Mouse (Mus musculus) bone marrow macrophage, adult 2 months (primary cell): ENCODE results near the gene Rbp1. TPM values are rescaled to one million over a fixed set of nuclear protein-coding genes. Genes with fewer than 3 reads are reported as not detected.

Source experiments
- H3K27ac ChIP-seq: 2 replicates; pipeline ENCODE4 v1.5.1; 2012; ENCODE audit warnings: low read depth, low read length; ENCODE audit not compliant: insufficient read depth
- H3K4me1 ChIP-seq: 2 replicates; pipeline ENCODE4 v1.6.1; 2012; ENCODE audit warnings: low read length; ENCODE audit not compliant: control insufficient read depth, insufficient read depth
- H3K4me3 ChIP-seq: 2 replicates; pipeline ENCODE4 v1.5.1; 2012; ENCODE audit warnings: mild to moderate bottlenecking, low read length, moderate library complexity; ENCODE audit not compliant: insufficient read depth
- CTCF ChIP-seq: IDR thresholded peaks from 2 replicates; pipeline ENCODE4 v1.5.1; 2012; ENCODE audit warnings: low read depth, mild to moderate bottlenecking, low read length, moderate library complexity
- POLR2A ChIP-seq: IDR thresholded peaks from 2 replicates; pipeline ENCODE4 v1.6.1; 2012; ENCODE audit warnings: mild to moderate bottlenecking, low read depth, low read length, borderline replicate concordance
- polyA plus RNA-seq: library from polyadenylated mRNA; stranded (reverse); fragments of >200 nt; gene quantifications from 2 replicates; pipeline ENCODE4 v1.2.4, GENCODE M21; 2012; ENCODE audit not compliant: missing spikeins, insufficient read depth, insufficient read length

Rbp1 gene
- polyA plus RNA-seq, 1 experiment, result 0.35 TPM

GRCm38 (mm10) chr9:98423691-98424090 lies 930 bp downstream of the Rbp1 start:
- no peak for TF ChIP-seq POLR2A
- no peak for TF ChIP-seq CTCF
- no peak overlapping the region for H3K4me3 ChIP-seq
- H3K27ac ChIP-seq, result no peak overlapping the region
- H3K4me1 ChIP-seq, result no peaks in the 10 kb centered on the region

GRCm38 (mm10) chr9:98424291-98424690 lies 1.5 kb downstream of the Rbp1 start:
- no peak for TF ChIP-seq POLR2A
- TF ChIP-seq CTCF, result no peak
- Histone ChIP-seq H3K27ac (no peak overlapping the region), H3K4me3 (peak overlapping the region; percentile 28), H3K4me1 (no peaks in the 10 kb centered on the region)

GRCm38 (mm10) chr9:98424725-98425210 lies 2.0 kb downstream of the Rbp1 start:
- Histone ChIP-seq H3K4me1 (no peaks in the 10 kb centered on the region), H3K27ac (no peak overlapping the region), H3K4me3 (peak overlapping the region; percentile 52)
- TF ChIP-seq POLR2A, result no peak
- TF ChIP-seq CTCF, result no peak

- Histone ChIP-seq H3K4me1 (no peaks in the 10 kb centered on the region), H3K27ac (no peak overlapping the region), H3K4me3 (no peak overlapping the region)
- TF ChIP-seq CTCF (no peak), POLR2A (no peak)
Measured at GRCm38 (mm10) chr9:98425351-98425880, 2.7 kb downstream of the Rbp1 start.

- Histone ChIP-seq H3K27ac (no peak overlapping the region), H3K4me3 (no peak overlapping the region), H3K4me1 (no peaks in the 10 kb centered on the region)
- TF ChIP-seq POLR2A, result no peak
- no peak for TF ChIP-seq CTCF
Measured at GRCm38 (mm10) chr9:98427906-98428517, 5.3 kb downstream of the Rbp1 start.

GRCm38 (mm10) chr9:98428783-98429182 lies 6.0 kb downstream of the Rbp1 start:
- Histone ChIP-seq H3K4me3 (no peak overlapping the region), H3K27ac (no peak overlapping the region), H3K4me1 (no peaks in the 10 kb centered on the region)
- TF ChIP-seq CTCF (no peak), POLR2A (no peak)

- Histone ChIP-seq H3K4me3 (no peak overlapping the region), H3K27ac (no peak overlapping the region), H3K4me1 (no peaks in the 10 kb centered on the region)
- TF ChIP-seq POLR2A, result no peak
- TF ChIP-seq CTCF, result no peak
Measured at GRCm38 (mm10) chr9:98429806-98430205, 7.0 kb downstream of the Rbp1 start.

- Histone ChIP-seq H3K4me3 (no peak overlapping the region), H3K4me1 (no peaks in the 10 kb centered on the region), H3K27ac (no peak overlapping the region)
- no peak for TF ChIP-seq CTCF
- TF ChIP-seq POLR2A, result no peak
Measured at GRCm38 (mm10) chr9:98430528-98430927, 7.8 kb downstream of the Rbp1 start.

- TF ChIP-seq CTCF, result no peak
- no peak for TF ChIP-seq POLR2A
- Histone ChIP-seq H3K27ac (no peak overlapping the region), H3K4me1 (no peaks in the 10 kb centered on the region), H3K4me3 (no peak overlapping the region)
Measured at GRCm38 (mm10) chr9:98433021-98433420, 10.3 kb downstream of the Rbp1 start.

- Histone ChIP-seq H3K27ac (no peak overlapping the region), H3K4me3 (no peak overlapping the region), H3K4me1 (no peaks in the 10 kb centered on the region)
- TF ChIP-seq CTCF (no peak), POLR2A (no peak)
Measured at GRCm38 (mm10) chr9:98433956-98434588, 11.3 kb downstream of the Rbp1 start.
